Mouse (Mus musculus) thymus, postnatal 14 days (tissue): ENCODE results near the gene Snrnp25.

Experiments
- DNase-seq: peaks from one replicate; pipeline ENCODE4 v3.0.0; 2021

The Snrnp25 gene

GRCm38 (mm10) chr11:32225222-32226104 lies 20.2 kb downstream of the Snrnp25 start:
- DNase-seq: peak; percentile 38

- DNase-seq: peak; percentile 93
These were observed 21.1 kb downstream of the Snrnp25 start, which contains the start of gene Mpg for GRCm38 (mm10) chr11:32226124-32226871. TSS of gene Mpg (plus strand) at chr11:32226505.

DNA sequence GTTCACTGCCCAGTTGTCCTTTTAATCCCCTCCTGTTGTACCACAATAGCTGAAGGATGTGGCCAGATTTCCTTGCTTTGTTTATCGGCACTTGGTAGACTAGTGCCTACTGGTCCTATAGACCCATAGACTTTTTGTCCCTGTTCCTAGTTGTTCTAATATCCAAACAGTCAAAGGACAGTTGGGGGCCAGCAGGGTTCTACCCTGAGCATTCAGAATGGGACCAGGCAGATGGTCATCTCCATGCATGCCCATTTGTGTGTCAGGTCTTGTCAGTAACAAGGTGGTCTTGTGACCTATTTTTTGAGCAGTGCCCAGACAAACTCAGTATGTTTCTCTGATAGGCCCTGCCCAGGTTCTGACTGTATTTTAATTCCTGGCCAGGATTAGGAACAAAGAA lies 21.8 kb downstream of the Snrnp25 start:
- no peak for DNase-seq

DNA sequence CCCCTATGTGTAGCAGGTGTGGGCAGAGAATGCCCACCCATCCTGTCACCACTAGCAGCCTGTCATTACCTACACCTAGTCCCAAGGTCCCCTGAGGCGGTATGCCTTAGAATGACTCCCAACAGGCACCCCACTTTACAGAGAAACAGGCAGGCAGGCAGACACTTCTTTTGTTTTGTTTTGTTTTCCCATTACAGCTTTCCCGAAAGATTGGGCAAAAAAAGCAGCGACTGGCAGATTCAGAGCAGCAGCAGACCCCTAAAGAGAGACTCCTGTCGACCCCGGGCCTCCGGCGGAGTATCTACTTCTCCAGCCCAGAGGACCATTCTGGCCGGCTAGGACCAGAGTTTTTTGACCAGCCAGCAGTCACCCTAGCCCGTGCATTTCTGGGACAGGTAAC lies 22.3 kb downstream of the Snrnp25 start:
- no peak for DNase-seq

- DNase-seq: no peak
These were observed 23.2 kb downstream of the Snrnp25 start for GRCm38 (mm10) chr11:32228292-32228845.

DNA sequence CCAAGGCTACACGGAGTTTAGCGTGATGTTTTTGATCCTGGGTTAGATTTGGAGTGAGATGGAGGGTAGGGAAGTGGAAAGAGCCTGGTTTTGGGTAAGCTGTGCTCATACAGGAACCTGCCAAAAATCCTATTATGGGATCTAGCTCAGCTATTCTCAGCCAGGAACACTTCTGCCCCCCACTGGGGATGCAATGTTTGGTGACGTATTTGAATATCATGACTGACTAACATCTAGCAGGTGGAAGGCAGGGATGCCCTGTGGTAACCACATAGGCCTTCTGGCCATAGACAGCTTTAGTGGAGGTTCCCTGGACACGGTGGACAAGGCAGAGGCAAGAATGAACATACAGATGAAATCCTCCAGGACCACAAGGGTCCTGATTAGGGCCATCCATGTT lies 25.0 kb downstream of the Snrnp25 start:
- DNase-seq: peak; percentile 36

GRCm38 (mm10) chr11:32231125-32231524 lies 25.9 kb downstream of the Snrnp25 start:
- DNase-seq: no peak

DNA sequence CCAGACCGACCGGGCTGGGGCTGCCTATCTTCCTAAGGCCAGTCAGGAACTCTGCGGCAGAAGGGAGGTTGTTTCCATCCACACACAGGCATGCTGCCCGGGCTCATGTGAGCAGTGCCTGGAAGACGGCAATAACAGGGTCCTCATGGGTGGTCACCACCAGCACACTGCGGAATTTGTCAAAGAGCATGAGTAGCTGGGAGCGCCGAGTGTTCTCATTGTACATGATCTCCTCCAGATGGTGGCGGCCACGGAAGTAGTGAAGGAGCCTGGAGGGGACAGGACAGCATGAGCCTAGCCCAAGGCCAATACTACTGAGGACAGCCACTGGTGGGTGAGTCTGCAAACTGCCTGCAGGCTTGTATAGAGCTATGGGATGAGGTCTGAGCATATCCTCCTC lies 27.6 kb downstream of the Snrnp25 start:
- DNase-seq: no peak

DNA sequence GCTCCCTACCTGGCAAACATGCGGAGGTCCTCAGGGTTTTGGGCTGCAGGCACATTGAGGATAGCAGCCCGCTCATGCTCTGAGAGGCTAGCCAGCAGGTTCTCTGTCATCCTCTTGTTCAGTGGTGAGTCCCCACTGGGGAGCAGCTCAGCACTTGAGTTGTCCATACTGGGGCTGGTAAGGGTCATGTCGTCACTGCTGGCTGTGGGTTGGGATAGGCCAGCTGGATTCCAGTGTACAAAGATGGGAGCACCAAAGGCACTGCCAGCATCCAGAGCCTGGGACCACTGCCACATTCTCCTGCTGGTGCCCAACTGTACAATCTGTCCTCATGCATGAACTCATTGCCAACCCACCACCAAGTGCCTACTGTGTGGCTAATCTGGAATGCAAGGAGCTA lies 28.7 kb downstream of the Snrnp25 start:
- DNase-seq: no peak

DNA sequence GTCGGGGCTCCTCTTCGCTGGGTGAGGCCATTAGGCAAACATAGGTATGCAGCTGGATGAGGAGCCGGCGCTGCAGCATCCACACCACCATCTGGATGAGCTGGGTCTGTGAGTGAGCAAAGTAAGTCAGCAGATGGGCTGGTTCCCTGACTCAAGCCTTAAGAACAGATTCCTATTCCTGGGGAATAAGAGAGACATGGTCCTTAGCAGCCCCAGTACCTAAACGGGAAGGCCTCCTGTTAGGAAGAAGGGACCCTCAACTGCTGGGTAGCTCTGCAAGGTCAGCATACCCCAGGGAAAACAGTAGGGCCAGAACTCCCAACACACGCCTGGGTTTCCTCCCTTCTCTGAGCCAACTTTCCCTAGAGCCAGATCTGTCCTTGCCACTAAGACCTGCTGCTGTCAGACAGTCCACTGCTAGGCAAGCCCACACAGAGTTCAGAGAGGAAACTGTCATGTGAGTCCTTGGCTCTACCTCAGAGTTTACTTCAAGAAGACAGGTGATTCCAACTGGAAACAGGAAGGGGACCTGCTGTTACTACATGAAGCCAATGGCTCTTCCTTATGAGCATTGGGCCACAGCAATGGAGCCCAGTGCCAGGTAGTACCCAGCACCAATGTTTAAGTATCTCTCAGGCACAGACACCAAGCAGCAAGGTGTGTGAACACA lies 29.7 kb downstream of the Snrnp25 start:
- DNase-seq: no peak

GRCm38 (mm10) chr11:32235646-32236045 lies 30.4 kb downstream of the Snrnp25 start:
- no peak for DNase-seq

GRCm38 (mm10) chr11:32236132-32236531 lies 30.9 kb downstream of the Snrnp25 start:
- no peak for DNase-seq

GRCm38 (mm10) chr11:32236712-32237410 lies 31.6 kb downstream of the Snrnp25 start:
- peak; percentile 37 for DNase-seq

DNA sequence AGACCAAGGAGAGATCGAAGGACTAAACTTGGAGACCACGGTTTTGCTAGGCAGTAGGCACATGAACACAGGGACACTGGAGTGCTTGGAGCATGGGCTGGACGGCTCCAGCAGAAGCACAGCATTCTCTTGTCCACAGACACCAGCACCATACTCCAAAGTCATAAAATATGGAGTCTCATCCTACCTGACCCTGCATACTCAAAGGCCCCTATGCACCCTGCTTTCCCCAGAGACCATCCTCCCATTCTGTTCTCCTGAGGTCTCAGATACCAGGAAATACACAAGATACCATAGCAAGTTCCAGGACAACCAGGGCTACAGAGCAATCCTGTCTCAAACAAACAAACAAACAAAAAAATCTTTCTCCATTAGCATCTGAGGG lies 32.2 kb downstream of the Snrnp25 start:
- no peak for DNase-seq

DNA sequence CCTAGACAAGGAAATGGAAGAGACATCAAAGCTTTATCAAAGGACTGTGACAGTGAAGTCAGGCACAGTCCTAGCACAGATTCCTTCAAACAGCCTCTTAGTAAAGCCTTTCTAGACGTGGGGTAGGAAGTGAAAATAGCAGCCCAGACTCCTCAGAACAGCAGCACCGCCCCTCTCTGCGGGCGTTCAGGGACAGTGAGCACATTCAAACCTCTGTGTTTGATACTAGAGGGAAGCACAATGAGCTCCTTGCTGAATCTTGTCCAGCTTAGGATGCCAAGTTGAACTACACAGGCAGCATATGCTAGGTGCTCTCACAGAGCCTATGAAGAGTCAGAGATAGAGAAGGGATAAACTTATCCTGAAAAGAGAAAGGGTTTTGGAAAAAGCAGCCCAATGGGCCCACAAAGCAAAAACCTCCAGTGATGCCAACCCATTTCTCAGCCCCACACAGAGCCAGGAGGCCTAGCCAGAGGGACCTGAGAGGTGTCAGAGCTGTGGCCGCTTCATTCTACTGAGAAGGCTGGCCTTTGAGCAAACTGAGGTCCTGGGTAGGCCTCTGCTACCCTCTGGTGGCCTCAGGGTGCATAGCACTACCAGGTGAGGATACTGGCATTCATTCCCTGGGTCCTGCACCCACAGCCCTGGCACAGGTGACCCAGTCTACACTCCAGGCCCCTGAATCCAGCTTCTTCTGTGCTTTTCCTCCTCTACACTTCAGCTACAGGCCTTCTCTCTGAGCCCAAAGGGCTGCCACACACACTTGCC lies 33.1 kb downstream of the Snrnp25 start:
- DNase-seq: peak; percentile 79

- DNase-seq: no peak
These were observed 36.2 kb downstream of the Snrnp25 start for GRCm38 (mm10) chr11:32241391-32241790.

- no peak for DNase-seq
These were observed 37.0 kb downstream of the Snrnp25 start for GRCm38 (mm10) chr11:32242209-32242608.

- DNase-seq: no peak
These were observed 38.2 kb downstream of the Snrnp25 start for GRCm38 (mm10) chr11:32243205-32243955.

- no peak for DNase-seq
These were observed 38.8 kb downstream of the Snrnp25 start for GRCm38 (mm10) chr11:32244064-32244463.

DNA sequence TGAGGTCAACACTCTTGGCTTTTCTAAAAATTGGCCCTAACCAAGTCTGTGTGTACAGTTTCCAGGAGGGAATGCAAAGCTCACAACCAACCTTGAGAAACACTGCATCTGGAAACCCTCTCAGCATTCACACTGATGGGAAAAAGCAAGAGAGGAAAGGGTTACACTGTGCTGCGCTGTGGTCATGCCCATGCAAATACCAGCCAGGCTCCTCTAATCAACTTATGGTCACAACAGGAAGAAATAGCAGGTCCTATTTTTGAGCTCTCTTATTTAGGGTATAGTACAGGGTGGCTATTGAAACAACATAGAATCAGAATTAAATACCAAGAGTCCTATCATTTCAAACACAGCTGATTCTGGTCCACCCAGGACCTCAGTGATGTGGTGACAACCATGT lies 39.4 kb downstream of the Snrnp25 start:
- no peak for DNase-seq

GRCm38 (mm10) chr11:32245614-32246013 lies 40.4 kb downstream of the Snrnp25 start:
- no peak for DNase-seq
